8 mouse cellular contexts compared by ENCODE assay signal in genomic region chrX:140457502-140457901, GRCm38 (mm10). TPM values are rescaled to one million over a fixed set of nuclear protein-coding genes. Genes with fewer than 3 reads are reported as not detected.
DNase-seq lines count a peak whose midpoint lies in the region; ATAC-seq and TF ChIP-seq lines count a peak whose summit lies in the region.

No protein-coding gene starts in this region.

- no peak overlapping the region for H3K9ac ChIP-seq in intestine, embryonic 14.5 days (ENCODE audit: low read length)
- no peak overlapping the region for H3K9ac ChIP-seq in neural tube, embryonic 12.5 days

- no peak for TF ChIP-seq CTCF in left cerebral cortex, adult 2 months (IDR thresholded peaks at IDR 0.05)

- peak overlapping the region; percentile 54 for H3K4me3 ChIP-seq in left cerebral cortex, adult 2 months
- peak overlapping the region; percentile 43 for H3K4me3 ChIP-seq in intestine, embryonic 14.5 days (ENCODE audit: low read depth, low read length)
- peak overlapping the region; percentile 53 for H3K4me3 ChIP-seq in neural tube, embryonic 12.5 days

- no peaks in the 10 kb centered on the region for H3K36me3 ChIP-seq in intestine, embryonic 14.5 days (ENCODE audit: control insufficient read depth, insufficient read depth, low read length)
- no peaks in the 10 kb centered on the region for H3K36me3 ChIP-seq in neural tube, embryonic 12.5 days

- no peak for ATAC-seq in intestine, embryonic 14.5 days (replicated peaks; ENCODE audit: low FRiP score, low TSS enrichment, low read depth)
- ATAC-seq in neural tube, embryonic 12.5 days (ENCODE audit: low FRiP score, low read depth), result 0 out of 2 replicates have a peak, but pooled peaks have one; percentile 18

- H3K4me2 ChIP-seq in intestine, embryonic 14.5 days (ENCODE audit: low read length), result peak overlapping the region; percentile 56
- H3K4me2 ChIP-seq in neural tube, embryonic 12.5 days (replicated peaks), result peak overlapping the region; percentile 60

- 17% methylated on average over 12 of the region's 12 CpGs for WGBS in intestine, embryonic 14.5 days
- WGBS in neural tube, embryonic 12.5 days, result 16% methylated on average over 12 of the region's 12 CpGs

- H3K4me1 ChIP-seq in intestine, embryonic 14.5 days (replicated peaks; ENCODE audit: control insufficient read depth, insufficient read depth, low read length), result no peaks in the 10 kb centered on the region
- H3K4me1 ChIP-seq in neural tube, embryonic 12.5 days, result no peaks in the 10 kb centered on the region

- DNase-seq in left cerebral cortex, adult 2 months (ENCODE audit: extremely low spot score in 1 of 2, low spot score in 2 of 2), result no peak
- DNase-seq in left cerebral cortex, postnatal 14 days (ENCODE audit: low spot score in 2 of 2), result no peak
- peak; percentile 23 for DNase-seq in embryo, embryonic 10 days (ENCODE audit: low spot score)
- DNase-seq in intestine, embryonic 14.5 days (ENCODE audit: low spot score), result no peak
- DNase-seq in left cerebral cortex, postnatal 10 days (ENCODE audit: extremely low spot score in 1 of 2, low spot score in 2 of 2), result no peak
- no peak for DNase-seq in urinary bladder, postnatal 36 days (ENCODE audit: low spot score in 2 of 2)
- no peak for DNase-seq in adrenal gland, postnatal 14 days

- no peak overlapping the region for H3K27ac ChIP-seq in left cerebral cortex, adult 2 months
- H3K27ac ChIP-seq in intestine, embryonic 14.5 days (ENCODE audit: low read depth), result no peak overlapping the region
- H3K27ac ChIP-seq in neural tube, embryonic 12.5 days, result no peak overlapping the region

- H3K9me3 ChIP-seq in intestine, embryonic 14.5 days (ENCODE audit: control insufficient read depth, low read length), result no peaks in the 10 kb centered on the region
- no peaks in the 10 kb centered on the region for H3K9me3 ChIP-seq in neural tube, embryonic 12.5 days

- peaks cover 4% of the 10 kb centered on the region for H3K27me3 ChIP-seq in intestine, embryonic 14.5 days (replicated peaks; ENCODE audit: control insufficient read depth, insufficient read depth, low read length)
- H3K27me3 ChIP-seq in neural tube, embryonic 12.5 days (replicated peaks), result no peaks in the 10 kb centered on the region; the same call in 1 of the 2 replicates

- intact Hi-C loops in left cerebral cortex, adult 2 months (cut with DNase I), result no loop called here
- intact Hi-C loops in left cerebral cortex, postnatal 14 days (cut with DNase I), result no loop called here
- intact Hi-C loops in left cerebral cortex, postnatal 10 days (cut with DNase I), result no loop called here

RNA-seq across cellular contexts. Expression of gene Prps1, which starts 1.1 kb away (rescaled TPM):
- 10 to 100 TPM; 62.8 to 76.9 TPM for total RNA-seq in left cerebral cortex, adult 2 months (2021)
- 10 to 100 TPM; 68.8 to 77.2 TPM for total RNA-seq in left cerebral cortex, postnatal 14 days (2021)
- polyA plus RNA-seq in intestine, embryonic 14.5 days (2014; fragmentation: Nextera tagmentation; extraction: Ambion mirVana), result 26.2 and 29.4 TPM in 2 replicates
- polyA plus RNA-seq in neural tube, embryonic 12.5 days (2016; fragmentation: Nextera tagmentation; extraction: Ambion mirVana), result 66.0 and 69.5 TPM in 2 replicates
- total RNA-seq in left cerebral cortex, postnatal 10 days (2021), result 10 to 100 TPM; 71.1 to 76.4 TPM
- total RNA-seq in adrenal gland, postnatal 14 days (2021), result 18.7 and 19.7 TPM in 2 replicates
